Mouse (Mus musculus): ENCODE results near the gene Kat8.
A peak's percentile ranks its signal among the peaks of the same experiment; 100 is the strongest.
"Not testable (repeated sequence)": the region's sequence is repeated elsewhere in the genome, so short reads cannot be mapped to it uniquely, and the experiment has no call there.

Gene Kat8

DNA sequence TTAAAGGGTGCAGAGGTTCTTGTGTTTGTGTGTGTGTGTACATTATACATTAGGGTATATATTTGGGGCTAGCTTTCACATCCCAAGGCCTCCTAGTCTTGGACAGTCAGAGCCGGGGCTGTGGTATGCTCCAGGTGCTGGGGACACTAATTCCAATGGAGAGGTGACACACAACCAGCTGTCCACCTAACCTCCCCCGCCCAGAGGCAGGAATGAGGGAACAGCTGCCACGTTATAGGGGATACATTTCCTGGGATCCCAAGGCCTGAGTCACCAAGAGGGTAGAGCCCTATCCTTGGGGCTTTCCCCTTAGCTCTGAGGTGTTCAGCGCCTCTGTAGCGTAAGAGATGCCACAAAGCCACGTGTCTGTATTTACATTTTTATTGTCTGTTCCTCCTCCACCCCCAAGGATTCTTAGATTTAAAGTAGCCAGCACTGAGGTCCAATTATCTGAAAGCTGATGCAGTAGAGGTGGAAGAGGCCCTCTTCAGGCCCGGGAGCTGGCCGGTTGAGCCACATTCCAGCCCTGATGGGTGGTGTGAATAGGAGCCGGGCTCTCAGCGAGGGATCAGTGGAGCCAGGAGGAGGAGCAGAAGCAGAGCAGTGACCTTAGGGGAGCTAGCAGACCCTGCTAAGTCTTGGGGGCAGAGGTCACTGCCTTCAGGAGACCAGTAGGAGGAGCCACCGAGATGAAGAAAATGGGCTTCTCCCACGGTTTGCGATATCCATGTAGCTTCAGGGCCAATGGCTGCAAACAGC lies 20.1 kb downstream of the Kat8 start:
- no peak for DNase-seq

DNA sequence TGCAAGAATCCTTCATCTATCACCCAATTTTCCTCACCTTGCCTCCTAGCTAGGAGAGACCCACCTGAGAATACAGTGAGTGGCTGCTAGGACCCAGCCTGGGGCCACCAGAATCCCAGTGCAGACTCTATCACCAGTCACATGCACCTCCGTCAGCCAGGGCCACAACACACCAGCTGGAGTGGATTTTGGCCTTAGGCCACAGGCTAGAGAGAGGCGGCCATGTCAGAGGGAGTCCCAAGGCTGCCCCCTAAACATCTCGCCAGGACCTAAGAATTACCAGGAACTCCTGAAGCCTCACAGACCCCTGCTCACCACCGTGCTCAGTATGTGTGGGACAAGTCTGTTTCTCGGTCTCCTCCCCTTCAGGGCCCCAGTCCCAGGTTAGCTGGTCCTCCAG lies 21.8 kb downstream of the Kat8 start:
- no peak for DNase-seq

DNA sequence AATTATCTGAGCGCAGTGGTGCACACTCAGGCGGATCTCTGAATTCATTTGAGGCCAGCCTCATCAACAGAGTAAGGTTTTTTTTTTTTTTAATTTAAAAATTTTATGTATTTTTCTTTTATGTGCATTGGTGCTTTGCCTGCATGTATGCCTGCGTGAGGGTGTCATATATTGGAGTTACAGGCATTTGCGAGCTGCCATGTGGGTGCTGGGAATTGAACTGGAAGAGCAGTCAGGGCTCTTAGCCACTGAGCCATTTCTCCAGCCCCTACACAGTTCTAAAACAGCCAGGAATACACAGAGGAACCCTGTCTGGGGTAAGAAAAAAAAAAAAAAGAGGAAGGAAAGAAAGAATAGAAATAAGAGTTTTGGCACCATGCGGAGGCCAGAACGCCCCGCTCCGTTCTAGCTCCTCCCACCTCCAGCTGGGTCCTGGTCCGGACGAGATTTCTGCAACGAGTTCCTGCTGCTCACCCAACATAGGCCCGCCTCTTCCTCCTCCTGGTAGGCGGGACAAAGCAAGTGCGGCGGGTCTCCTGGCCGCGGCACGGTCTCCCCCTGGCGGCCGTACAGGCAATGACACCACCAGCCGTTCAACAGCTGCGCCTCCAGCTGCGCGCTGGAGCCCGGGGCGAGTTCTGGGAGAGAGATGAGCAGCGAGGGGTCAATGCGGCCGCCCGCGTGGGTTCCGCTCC lies 22.9 kb downstream of the Kat8 start:
- DNase-seq: peak; percentile 95

DNA sequence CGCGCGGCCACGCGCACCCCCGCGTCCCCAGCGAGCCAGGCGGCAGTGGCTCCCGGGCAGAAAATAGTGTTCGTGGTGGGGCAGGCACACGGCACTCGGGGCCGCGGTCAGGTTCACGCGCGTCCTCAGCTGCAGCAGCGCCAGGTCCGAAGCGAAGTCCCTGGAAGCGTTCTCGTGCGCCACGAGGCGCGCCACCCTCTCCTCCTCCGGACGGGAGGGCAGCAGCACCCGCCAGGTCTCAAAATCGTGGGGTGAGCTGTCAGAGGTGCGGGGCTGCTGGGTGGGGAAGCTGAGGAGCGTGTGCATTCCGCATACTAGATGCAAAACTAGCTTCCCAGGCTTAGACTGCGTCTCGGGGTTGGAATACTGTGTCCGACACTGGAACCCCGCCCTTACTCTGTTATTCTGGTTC lies 23.4 kb downstream of the Kat8 start:
- DNase-seq: no peak

DNA sequence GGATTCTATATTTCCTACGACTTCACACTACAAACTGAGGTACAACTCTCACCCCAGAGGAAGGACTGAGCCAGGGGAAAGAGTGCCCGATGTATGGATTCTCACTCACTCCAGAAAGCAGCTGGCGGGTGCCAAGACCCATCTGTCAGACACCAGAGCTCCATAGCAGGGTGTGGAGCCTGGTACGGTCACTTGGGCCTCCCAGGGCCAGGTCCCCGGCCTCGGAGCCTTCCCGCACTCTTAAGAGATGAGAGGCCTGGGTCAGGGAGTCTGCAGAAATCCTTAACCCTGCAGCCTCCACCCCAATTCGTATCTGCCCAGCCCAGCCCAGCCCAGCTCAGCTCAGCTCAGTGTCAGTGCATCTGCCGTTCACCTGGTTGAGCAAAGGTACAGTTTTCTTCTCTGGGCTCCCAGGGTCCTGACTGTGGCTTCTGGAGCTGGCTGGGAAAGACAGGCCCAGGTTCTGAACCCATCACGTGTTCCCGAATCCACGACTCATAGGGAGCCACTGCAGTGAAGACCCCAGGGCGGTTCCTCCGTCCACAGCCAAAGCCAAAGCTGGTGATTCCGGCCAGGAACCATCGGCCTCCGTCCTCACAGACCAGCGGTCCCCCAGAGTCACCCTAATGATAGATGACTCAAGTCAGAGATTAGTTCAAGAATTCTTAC lies 24.0 kb downstream of the Kat8 start:
- no peak for DNase-seq

DNA sequence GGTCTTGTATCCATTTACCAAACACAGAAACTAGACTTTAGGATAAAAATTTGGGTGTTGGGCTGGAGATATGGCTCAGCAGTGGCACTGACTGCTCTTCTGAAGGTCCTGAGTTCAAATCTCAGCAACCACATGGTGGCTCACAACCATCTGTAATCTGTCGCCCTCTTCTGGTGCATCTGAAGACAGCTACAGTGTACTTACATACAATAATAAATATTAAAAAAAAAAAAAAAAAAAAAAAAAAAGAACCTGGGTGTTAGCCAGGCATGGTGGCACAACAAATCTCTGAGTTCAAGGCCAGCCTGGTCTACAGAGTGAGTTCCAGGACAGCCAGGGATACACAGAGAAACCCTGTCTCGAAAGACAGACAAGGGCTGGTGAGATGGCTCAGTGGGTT lies 29.8 kb downstream of the Kat8 start:
- DNase-seq: not testable (repeated sequence)

DNA sequence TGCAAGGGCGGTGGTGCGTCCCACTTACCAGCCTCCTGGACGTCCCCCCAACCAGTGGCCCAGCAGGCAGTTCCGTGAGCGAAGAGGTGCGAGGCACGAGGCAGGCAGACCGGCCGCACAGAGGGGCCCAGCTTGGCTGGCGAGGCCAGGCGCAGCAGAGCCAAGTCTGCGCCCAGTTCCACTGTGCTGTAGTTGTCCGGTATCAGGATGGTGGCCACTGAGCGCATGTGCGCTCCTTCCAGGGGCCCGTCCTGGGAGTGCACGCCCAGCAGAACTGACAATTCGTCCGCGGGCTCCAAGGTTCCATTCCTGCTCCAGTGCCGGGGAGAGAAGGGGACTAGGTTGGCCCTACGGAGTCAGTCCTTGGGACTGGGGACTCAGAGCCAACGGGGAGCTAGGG lies 32.3 kb downstream of the Kat8 start:
- no peak for DNase-seq

DNA sequence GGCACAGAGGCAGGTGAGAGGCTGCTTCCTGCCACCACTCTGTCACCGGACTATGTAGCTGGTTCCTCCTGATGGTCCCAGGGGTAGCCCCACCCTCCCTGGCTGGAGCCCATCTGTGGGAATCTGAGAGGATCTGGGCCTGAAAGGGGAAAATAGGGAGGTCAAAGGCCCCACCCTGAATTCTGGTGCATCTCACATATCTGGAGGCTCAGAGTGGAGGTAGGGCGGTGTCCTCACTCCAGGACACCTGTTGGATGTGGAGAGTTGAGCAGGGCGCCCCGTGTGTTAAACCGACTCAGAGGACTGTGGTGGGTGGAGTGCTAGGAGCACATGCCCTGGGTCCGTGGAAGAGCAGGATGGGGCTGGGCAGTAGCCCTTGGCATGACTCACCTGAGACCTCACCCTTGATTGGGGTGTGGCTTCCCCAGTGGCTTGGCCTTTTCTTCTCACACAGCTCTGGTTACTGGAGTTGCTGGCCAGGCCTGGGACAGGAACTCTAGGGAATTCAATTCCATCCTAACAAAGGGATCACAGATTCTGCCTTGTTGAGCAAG lies 34.2 kb downstream of the Kat8 start, which contains the start of gene Prss36:
Gene Prss36, minus strand, starts transcription at position 256 of the 554 bp plus-strand sequence.
- DNase-seq: no peak

DNA sequence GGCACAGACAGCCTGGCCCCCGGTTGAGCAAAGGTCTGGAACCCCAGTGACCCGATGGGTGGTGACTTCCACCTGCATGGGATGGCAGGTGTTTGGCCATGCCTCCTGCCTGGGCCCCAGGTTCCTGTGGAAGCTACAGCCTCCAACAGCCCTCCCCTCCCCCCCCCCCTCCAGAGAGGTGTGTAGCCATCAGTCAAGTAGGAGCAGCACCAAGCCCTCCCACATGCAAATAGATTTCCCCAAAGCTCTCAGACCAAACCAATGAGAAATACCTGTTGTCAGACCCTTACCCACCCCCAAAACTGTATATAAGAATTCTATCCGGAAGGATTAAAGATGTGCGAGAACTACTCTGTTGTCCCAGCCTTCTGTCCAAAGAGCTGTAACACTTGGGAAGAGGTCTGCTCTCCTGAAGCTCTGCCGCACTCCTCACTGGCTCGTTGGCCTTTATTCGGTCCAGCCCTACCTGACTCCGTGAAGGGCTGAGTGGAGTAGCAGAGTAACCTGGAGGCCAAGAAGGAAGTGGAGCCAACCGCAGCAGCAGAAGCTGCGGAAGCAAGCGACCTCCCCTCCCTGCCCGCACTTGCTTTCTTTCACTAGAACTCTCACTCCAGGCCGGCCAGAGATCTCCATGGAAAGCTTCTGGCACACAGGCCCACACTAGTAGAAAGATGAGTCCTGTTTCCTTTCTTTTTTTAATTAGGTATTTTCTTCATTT lies 40.7 kb downstream of the Kat8 start:
- DNase-seq: no peak

DNA sequence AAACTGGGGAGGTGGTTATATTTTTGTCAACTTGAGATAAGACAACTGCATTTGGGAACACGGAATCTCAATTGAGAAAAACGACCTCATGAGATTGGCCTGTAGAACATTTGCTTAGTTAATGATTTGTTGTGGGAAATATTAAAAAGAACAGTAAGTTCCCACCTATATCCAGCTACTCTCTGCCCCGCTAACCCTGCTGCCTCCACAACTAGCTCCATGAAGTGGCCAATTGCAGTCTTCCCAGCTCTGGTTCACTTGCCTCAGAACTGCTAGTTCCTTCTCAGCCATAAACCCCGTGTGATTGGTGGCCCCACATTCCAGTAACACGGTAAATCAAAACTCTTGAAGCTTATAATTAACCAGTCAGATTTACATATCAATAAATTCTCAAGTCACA lies 47.0 kb downstream of the Kat8 start:
- DNase-seq: no peak

DNA sequence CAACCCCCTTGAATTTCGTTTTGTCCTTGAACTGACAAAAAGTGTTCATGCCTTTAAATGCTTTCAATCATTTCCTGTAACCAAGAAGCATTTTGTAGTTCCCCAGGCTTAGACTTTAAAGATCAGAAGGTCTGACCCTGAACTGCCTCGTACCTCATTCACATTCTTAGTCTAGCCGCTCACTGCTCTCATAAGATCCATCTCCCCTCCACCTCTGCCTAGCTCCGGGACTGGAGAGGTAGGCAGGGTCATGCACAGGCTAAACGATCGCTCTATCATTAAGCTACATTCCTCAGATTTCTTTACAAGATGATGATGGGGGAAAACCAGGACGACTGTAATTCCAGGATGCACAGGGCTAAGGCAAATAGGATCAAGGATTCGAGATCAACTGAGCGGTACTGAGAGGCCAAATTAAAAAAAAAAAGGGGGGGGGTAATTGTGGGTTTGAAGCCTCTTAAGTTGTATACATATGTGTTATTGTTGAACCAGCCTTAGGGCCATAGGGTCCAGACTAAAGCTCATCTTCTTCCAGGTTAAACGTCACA lies 54.1 kb downstream of the Kat8 start:
- peak; percentile 26 for DNase-seq

DNA sequence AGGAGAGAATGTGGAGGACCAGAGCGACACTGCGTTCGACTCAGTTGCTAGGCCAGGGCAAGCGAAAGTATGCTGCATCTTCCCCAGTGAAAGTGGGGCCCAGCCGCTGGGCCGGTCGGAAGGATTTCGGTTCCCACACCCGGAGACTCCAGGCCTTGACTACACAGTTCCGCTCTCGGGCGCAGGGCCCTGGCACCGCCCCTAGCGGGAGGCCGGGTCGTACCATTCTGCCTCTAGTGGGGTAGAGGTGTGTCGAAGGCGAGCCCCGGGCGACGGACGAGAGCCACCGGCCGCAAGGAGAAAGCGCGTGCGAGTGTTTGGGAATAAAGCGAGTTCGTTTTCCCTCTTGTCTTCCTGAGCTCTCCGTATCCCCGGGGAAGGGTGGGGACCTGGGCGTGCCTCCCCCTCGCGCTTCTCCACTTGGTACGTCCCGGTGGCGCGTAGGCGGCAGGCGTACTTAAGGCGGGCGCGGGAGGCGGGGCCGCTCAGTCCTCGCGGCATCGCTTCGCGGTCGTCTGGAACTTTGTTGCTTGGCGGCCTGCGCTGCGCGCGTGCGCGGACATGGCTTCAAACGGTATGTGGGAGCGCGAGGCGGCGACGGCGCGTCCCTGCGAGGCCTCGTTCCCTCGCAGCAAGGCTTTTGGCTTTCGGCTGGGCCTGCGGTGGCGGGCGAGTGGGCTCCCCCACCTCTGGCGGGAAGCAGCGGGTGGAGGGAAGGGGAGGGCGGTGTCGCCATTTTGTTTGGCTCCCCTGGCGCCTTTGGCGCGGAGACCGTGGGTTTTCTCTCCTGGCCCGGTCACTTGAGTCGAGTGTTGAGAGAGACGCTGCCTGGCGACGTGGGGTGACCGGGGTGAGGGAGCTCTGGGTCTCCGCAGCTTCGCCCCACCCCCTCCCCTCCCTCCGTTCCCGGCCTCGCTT lies 54.9 kb downstream of the Kat8 start, which contains the start of gene Fus:
Gene Fus, plus strand, starts transcription at position 454 of the 918 bp plus-strand sequence.
- peak; percentile 94 for DNase-seq

DNA sequence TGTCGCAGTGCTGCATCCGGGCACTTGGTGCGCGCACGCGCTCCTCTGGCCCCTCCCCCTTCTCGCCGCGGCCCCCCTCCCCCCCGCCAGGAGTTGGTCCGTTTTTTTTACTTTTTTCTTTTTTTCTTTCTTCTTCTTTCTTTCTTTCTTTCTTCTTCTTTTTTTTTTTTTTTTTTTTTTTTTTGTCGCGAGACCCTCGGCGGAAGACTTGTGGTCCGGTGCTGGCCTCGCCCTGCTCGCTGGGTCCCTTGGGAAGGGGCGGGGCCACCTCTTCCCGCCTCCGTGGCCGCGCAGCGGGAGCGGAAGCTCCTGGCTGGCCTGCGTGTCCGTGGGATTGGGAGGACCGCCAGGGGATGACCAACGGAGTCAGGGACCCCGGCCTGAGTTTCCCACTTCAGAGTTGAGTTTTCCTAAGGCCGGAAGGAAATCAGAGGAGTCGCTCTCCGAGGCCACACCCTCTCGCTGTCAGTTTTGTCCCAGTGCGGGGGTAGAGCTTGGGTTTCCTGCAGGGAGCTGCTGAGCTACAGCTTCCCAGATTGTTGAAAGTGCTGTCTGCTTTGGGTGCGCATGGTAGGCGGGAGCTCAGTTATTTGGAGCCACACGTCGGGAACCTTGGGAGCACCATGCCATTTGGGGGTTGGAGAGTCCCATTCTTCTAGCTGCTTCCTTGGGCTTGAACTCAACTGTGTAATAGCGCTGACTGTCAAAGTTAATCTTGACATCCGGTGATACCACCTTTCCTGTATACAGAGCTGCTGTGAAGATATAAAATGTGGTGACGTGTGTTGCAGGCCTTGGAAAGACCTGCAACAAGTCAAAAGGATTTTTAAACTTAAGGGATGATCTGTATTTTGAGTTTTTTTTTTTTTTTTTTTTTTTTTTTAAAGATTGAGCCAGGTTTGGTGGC lies 55.9 kb downstream of the Kat8 start:
- DNase-seq: peak; percentile 83

DNA sequence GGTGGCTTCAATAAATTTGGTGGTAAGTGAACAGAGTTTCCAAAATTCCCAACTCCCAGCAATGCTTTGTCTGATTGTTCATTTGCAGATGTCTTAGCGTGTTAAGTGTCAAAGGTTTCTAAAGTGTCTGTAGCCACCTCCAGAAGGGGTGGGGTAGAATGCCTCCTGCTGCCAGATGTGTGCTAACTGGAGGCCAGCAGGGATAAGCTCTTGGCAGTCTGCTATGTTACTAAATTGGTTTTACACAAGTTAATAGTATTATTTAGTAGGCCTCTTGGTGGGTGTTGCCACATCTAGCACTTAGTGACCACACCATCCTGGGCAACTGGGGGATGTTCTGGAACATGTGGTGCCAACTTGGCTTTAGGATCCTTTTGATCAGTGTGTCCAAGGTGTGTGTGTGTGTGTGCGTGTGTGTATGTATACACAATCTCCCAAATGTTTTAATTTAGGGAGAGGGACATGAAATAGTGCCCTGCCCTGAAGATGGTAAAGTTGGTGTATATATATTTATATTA lies 62.2 kb downstream of the Kat8 start:
- DNase-seq: no peak
